Mouse (Mus musculus) gastrocnemius, adult 18-20 months (tissue): ENCODE data around the gene Cadps2. TPM values are rescaled to one million over a fixed set of nuclear protein-coding genes. Genes with fewer than 3 reads are reported as not detected.

Experiments
- DNase-seq: peaks from one replicate; pipeline ENCODE4 v3.0.0; 2021; ENCODE audit warnings: low spot score
- total RNA-seq, 2 experiments: library from RNA; stranded (reverse); gene quantifications; 2 replicates each; pipeline ENCODE4 v1.2.3; 2021

The Cadps2 gene
- total RNA-seq, 2 experiments from 2014 or later: 0.36 to 0.41 TPM

DNA sequence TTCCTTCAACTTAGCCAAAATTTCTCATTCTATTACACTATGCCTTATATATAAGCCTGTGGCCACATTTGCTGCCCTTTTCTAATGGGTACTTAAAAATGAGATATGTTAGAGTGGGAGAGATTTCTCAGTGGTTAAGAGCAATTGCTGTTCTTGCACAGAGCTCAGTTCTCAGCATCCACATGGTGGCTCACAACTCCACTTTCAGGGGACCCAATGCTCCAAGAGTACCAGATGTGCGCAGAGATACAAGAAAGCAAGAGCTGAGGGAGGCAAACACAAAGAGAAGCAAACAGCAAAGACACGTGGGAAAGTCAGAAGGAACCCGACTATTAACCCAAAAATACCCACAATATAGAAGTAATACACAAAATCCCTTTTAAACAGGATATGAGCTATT is 77.0 kb downstream of the Cadps2 start:
- DNase-seq: no peak

GRCm38 (mm10) chr6:23758249-23758648 is 81.0 kb downstream of the Cadps2 start:
- no peak for DNase-seq

DNA sequence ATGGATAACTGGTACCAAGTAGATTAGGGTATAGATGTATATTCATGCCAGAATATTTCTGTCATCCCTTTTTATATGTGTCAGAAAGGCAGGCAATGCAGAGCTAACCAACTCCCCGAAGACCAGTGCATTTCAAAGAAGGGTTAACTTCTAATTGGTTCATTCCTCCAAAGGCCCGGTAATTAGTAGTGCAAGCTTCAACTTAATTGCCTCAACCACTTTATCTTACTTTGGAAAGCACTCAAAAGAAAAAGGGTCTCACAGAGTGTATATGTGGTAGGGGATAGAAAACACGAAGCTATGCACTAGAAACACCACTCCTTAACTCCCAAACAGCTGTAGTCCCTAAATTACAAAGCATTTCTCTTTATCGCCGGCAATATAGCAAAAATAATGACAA is 90.4 kb downstream of the Cadps2 start:
- no peak for DNase-seq

GRCm38 (mm10) chr6:23740010-23740409 is 99.2 kb downstream of the Cadps2 start:
- DNase-seq: no peak

DNA sequence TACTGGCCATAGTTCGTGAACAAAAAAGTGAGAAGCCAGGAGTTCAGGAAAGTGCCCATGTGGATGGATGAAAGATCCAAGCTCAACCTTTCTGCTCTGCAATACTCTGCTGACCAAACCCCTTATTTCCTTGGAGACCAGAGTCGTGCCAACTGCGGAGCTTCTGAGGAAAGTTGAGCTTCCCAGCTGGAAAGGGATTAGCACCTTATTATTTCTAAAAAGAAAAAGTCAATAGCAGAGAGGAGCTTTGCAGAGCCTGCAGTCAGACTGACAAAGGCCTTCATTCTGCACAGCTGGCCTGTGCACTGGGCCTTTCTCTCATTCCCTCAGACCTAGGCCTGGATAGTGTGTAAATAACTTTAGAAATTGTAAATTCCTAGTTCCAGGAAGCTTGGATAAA is 106.5 kb downstream of the Cadps2 start:
- DNase-seq: no peak

DNA sequence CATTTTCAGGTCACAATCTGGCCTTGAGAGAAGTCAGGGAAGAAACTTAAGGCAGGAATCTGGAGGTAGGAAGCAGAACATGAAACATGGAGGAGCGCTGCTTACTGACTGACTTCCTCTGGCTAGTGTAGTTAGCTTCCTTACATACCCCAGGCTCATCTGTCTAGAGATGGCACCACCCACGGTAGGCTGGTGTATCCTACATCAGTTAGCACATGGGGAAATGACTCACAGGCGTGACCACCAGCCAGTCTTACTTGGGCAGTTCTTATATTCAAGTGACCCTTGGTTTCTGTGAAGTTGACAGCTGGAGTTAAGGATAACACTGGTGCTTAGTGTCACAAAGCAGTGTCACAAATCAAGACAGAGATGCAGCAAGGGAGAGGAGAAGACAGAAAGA is 110.6 kb downstream of the Cadps2 start:
- DNase-seq: no peak

- DNase-seq: no peak
Measured at GRCm38 (mm10) chr6:23723697-23724096, 115.5 kb downstream of the Cadps2 start.

DNA sequence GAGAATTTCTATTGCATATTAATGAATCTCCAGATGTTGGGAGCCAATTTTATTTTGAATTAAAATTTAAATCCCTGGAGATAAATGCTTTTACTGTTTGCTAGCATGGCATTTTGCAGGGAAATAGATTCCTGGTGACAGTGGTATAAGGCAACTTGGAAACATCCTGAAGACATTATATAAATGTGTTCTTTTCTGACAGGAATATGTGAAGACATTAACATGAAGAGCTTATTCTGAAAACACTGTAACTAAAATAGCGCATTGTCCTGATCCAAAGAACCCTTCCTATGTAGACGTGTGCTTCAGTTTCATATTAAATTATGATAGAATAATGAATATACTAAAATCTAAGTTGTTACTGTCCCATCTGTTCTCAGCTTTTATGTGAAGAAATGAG is 118.8 kb downstream of the Cadps2 start:
- DNase-seq: no peak

- DNase-seq: no peak
Measured at GRCm38 (mm10) chr6:23707506-23707905, 131.7 kb downstream of the Cadps2 start.

- DNase-seq: no peak
Measured at GRCm38 (mm10) chr6:23700879-23701278, 138.3 kb downstream of the Cadps2 start.

- no peak for DNase-seq
Measured at GRCm38 (mm10) chr6:23678172-23678571, 161.0 kb downstream of the Cadps2 start.

DNA sequence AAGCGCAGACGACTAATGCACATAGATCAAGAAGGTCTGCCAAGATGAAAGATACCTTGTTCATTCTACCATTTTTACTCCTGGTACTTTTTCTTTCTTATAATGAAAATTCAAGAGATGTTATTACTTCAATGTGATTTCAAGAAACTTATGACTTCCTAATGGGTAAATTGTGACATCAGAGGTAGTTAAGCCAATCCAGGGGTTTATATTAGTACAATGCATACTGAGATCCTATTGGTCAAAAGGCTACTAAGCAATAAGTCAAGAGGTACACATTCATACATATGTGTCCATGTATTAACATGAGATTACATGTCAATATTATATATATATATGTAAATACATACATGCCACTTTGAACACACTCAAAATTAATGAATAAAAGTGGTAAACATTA is 184.2 kb downstream of the Cadps2 start, which contains the start of gene Rnf148:
Gene Rnf148 (minus strand): TSS at position 101 of the 400 bp plus-strand sequence.
- no peak for DNase-seq

GRCm38 (mm10) chr6:23650205-23650604 is 189.0 kb downstream of the Cadps2 start, which contains the start of gene Rnf133:
TSS of gene Rnf133 (minus strand) at chr6:23650305.
- no peak for DNase-seq

DNA sequence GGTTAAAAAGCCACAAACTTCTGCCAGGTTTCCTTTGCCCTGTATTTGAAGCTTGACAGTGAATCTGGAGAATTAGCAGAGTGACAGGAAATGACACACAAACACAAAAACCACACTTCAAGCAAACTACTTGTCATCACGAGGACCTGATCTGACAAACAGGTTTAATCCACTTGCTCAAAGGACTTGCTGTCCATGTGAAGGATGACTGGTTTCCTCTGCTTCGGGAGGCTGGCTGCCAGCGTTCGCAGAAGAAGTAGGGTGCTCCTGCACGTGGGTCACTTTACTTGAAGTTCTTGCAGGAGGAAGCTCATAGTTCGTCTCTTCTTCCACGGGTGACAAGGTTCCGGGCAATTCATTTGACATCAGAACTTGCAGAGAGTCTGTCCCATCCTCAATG is 190.5 kb downstream of the Cadps2 start:
- DNase-seq: no peak

GRCm38 (mm10) chr6:23647627-23648247 is 191.5 kb downstream of the Cadps2 start:
- no peak for DNase-seq

DNA sequence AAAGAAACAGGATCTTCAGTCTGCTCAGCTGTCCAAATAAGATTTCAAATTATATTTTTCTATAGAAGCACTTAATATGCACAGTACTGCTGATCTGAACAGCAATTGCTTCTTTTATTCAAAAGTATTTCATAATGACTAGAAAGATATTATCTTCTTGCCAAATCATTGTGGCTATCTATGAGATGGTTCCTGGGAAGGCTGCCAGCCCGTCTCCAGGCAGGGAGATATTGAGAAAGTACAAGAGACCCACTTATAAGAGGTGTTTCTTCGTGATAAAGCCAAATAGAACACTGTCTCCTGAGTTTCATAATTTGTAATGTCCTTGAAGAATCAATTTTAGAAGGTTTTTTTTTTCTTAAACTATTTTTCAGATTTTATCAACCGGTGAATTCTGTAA is 202.1 kb downstream of the Cadps2 start:
- no peak for DNase-seq

- no peak for DNase-seq
Measured at GRCm38 (mm10) chr6:23635208-23635607, 204.0 kb downstream of the Cadps2 start.

DNA sequence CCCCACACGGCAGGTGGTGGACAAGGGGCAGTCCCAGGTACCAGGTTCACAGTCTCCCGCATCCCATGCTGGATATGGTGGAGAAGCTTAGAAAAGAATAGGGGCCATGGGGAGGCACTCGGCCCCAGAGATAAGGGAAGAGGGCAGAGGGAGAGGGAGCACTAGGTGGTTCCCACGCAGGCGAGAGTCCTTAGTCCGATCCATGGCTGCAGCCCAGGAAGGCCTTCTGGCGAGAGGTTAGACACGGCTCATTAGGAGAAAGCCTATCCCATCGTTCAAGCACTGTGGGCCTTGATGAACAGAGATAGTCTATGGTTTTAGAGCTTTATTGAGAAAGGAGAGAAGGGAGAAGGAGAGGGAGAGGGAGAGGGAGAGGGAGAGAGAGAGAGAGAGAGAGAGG is 205.2 kb downstream of the Cadps2 start:
- no peak for DNase-seq

GRCm38 (mm10) chr6:23630465-23630864 is 208.8 kb downstream of the Cadps2 start:
- DNase-seq: no peak

GRCm38 (mm10) chr6:23575102-23575501 is 264.1 kb downstream of the Cadps2 start:
- no peak for DNase-seq

DNA sequence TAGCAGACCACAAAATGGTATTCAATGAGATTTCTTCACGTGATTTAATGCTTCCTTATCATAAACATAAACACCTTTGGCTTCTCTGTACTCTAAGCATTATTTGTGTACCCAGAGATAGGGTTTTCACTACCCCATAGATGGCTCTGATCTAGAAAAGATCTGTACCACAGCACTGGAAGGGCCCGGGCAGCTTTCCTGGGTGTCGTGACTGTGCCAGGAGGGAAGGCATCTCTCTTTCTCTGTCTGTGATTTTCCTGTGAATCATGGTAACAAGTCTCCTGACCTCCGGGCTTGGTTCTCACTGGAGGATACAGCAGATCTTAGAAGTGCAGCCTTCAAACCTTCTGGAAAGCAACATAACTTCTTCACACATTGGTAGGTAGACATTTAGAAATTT is 265.5 kb downstream of the Cadps2 start:
- no peak for DNase-seq

- DNase-seq: no peak
Measured at GRCm38 (mm10) chr6:23572401-23572800, 266.8 kb downstream of the Cadps2 start.

DNA sequence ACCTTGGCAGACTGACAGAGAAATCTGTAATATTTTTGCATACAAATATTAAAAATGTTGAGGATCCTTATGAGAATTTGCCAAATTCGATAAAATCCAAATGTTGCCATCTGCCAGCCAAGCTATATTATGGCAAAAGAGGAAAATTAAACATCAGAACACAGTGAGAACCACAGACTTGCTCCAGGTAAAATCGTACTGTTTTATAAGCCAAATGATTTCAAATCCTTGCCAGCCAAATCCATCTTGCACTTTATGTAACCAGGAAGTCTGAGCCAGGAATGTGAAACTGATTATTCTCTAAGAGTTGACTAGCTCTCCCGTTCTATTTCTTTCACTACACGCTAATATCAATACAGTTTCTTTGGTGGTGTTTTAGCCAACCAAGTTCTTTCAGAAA is 269.5 kb downstream of the Cadps2 start:
- no peak for DNase-seq

GRCm38 (mm10) chr6:23568688-23569087 is 270.5 kb downstream of the Cadps2 start:
- DNase-seq: no peak
